ENCODE assay signal across 10 mouse cellular contexts in genomic region chr1:80213826-80214225, GRCm38 (mm10). TPM values are rescaled to one million over a fixed set of nuclear protein-coding genes. Genes with fewer than 3 reads are reported as not detected.
DNase-seq lines count a peak whose midpoint lies in the region; ATAC-seq and TF ChIP-seq lines count a peak whose summit lies in the region.
"Had no signal": no experiment of that assay in that cellular context is flagged by ENCODE, and none has a peak within 500 bp of the region (broad histone marks: within the 10 kb centered on the region; RNA-seq: fewer than 3 reads in every experiment).

No protein-coding gene starts in this region.

- H3K4me1 ChIP-seq in kidney, embryonic 16.5 days (ENCODE audit: insufficient read depth, low read length), result peaks cover 4% of the 10 kb centered on the region; the same call in 1 of the 2 replicates
- H3K4me1 ChIP-seq in intestine, postnatal 0 days (replicated peaks; ENCODE audit: control insufficient read depth, insufficient read depth, low read length), result no peaks in the 10 kb centered on the region

- 70% methylated on average over 9 of the region's 9 CpGs for WGBS in kidney, embryonic 16.5 days
- 68% methylated on average over 9 of the region's 9 CpGs for WGBS in intestine, postnatal 0 days

- H3K9ac ChIP-seq in kidney, embryonic 16.5 days (replicated peaks; ENCODE audit: low read length), result no peak overlapping the region
- H3K9ac ChIP-seq in intestine, postnatal 0 days (ENCODE audit: low read depth, low read length), result no peak overlapping the region
- H3K9ac ChIP-seq: limb, embryonic 13.5 days had no signal

- H3K27me3 ChIP-seq in kidney, embryonic 16.5 days (ENCODE audit: insufficient read depth, low read length), result no peaks in the 10 kb centered on the region
- no peaks in the 10 kb centered on the region for H3K27me3 ChIP-seq in intestine, postnatal 0 days (replicated peaks; ENCODE audit: control insufficient read depth, insufficient read depth, low read length)
- H3K27me3 ChIP-seq: limb, embryonic 13.5 days had no signal

- no peaks in the 10 kb centered on the region for H3K36me3 ChIP-seq in kidney, embryonic 16.5 days (ENCODE audit: insufficient read depth, low read length)
- H3K36me3 ChIP-seq in intestine, postnatal 0 days (ENCODE audit: control insufficient read depth, insufficient read depth), result no peaks in the 10 kb centered on the region
- H3K36me3 ChIP-seq: limb, embryonic 13.5 days had no signal

- no peak overlapping the region for H3K4me2 ChIP-seq in kidney, embryonic 16.5 days (replicated peaks; ENCODE audit: low read depth, low read length)
- 0 out of 2 replicates have a peak overlapping the region, but pooled peaks have one; percentile 17 for H3K4me2 ChIP-seq in intestine, postnatal 0 days (replicated peaks; ENCODE audit: low read depth)
- H3K4me2 ChIP-seq: limb, embryonic 13.5 days had no signal

- DNase-seq in kidney, adult 8-10 months, result no peak
- DNase-seq in natural killer cell, adult 2 months (ENCODE audit: low spot score in 2 of 2), result peak; percentile 58 to 74
- DNase-seq in cerebellum, adult 9-11 months, result no peak
- DNase-seq in layer of hippocampus, postnatal 10 days (ENCODE audit: low spot score in 2 of 2), result no peak
- DNase-seq in layer of hippocampus, adult 9-10 months (ENCODE audit: low spot score), result no peak

- H3K9me3 ChIP-seq in kidney, embryonic 16.5 days (ENCODE audit: low read length), result no peaks in the 10 kb centered on the region
- no peaks in the 10 kb centered on the region for H3K9me3 ChIP-seq in intestine, postnatal 0 days (ENCODE audit: control insufficient read depth)
- H3K9me3 ChIP-seq: limb, embryonic 13.5 days had no signal

- no peak overlapping the region for H3K4me3 ChIP-seq in kidney, embryonic 16.5 days (ENCODE audit: low read length)
- H3K4me3 ChIP-seq in intestine, postnatal 0 days (ENCODE audit: low read depth, low read length), result no peak overlapping the region
- H3K4me3 ChIP-seq: limb, embryonic 13.5 days had no signal

- H3K27ac ChIP-seq in kidney, embryonic 16.5 days (ENCODE audit: low read length), result no peak overlapping the region
- H3K27ac ChIP-seq in intestine, postnatal 0 days (ENCODE audit: low read depth, low read length), result 0 out of 2 replicates have a peak overlapping the region, but pooled peaks have one; percentile 46

- no peak for TF ChIP-seq CTCF in intestine, postnatal 0 days (IDR thresholded peaks at IDR 0.05; ENCODE audit: low read depth)

- 0 out of 2 replicates have a peak, but pooled peaks have one; percentile 29 for ATAC-seq in kidney, embryonic 16.5 days (ENCODE audit: low FRiP score, low TSS enrichment)
- peak; percentile 95 for ATAC-seq in common myeloid progenitor, adult 5-6 weeks (replicated peaks; ENCODE audit: low read depth, poor library complexity, severe bottlenecking)
- no peak for ATAC-seq in intestine, postnatal 0 days
- ATAC-seq: Patski had no signal

RNA-seq across cellular contexts. Expression of gene Fam124b, which starts 4.4 kb away (rescaled TPM):
- 0.67 and 1.7 TPM in 2 replicates for polyA plus RNA-seq in kidney, embryonic 16.5 days (2015; fragmentation: Nextera tagmentation; extraction: Ambion mirVana)
- not detected in 2 replicates for total RNA-seq in common myeloid progenitor, adult 5-6 weeks (2017)
- polyA plus RNA-seq in intestine, postnatal 0 days (2015; fragmentation: Nextera tagmentation; extraction: Ambion mirVana), result 0.07 and 0.14 TPM in 2 replicates
- total RNA-seq in layer of hippocampus, postnatal 10 days (2021), result 1 to 10 TPM; 1.2 to 1.5 TPM
- polyA plus RNA-seq: Patski had no signal

Comparison
In these comparisons a context has a peak if more than half of its experiments do, and no peak if none do; other contexts are left out.
1. DNase-seq: peak in natural killer cell, adult 2 months (2 of 2); none in kidney, adult 8-10 months (0 of 2), cerebellum, adult 9-11 months (single experiment), layer of hippocampus, postnatal 10 days (0 of 2) and layer of hippocampus, adult 9-10 months (single experiment).